Mouse (Mus musculus) kidney, adult 2 months (tissue): ENCODE measurements around the gene Angpt4.

Experiments
- CTCF ChIP-seq: fragments of 200-500 bp; conservative IDR thresholded peaks from 2 replicates; pipeline ENCODE4 v1.5.1; 2011; ENCODE audit warnings: low read depth, mild to moderate bottlenecking, control low read depth, low read length, moderate library complexity, mixed read lengths; ENCODE audit not compliant: insufficient read depth, insufficient read length
- POLR2A ChIP-seq: fragments of 200-500 bp; IDR thresholded peaks from one replicate; pipeline ENCODE4 v1.6.1; 2011; ENCODE audit warnings: low read depth, low read length, control low read depth

DNA sequence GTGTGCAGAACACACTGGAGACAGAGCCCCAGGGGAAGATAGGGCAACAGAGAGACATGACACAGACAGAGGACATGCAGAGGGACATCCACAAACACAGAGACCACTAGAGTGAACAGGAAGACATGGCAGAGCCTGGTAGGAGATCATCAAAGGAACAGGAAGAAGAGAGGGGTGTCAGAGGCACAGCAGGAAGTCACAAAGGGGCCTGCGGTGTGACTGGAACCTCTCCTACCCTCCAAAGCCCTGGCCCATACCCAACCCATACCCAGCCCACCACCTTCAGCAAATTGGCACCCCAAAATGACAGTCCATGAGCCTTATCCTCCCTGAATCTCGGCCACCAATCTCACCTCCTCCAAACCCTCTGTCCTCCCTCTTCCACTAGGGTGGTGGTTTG lies 33.1 kb downstream of the Angpt4 start:
- TF ChIP-seq CTCF (no peak), POLR2A (no peak)
